8 mouse cellular contexts compared by ENCODE assay signal in the genomic region with DNA sequence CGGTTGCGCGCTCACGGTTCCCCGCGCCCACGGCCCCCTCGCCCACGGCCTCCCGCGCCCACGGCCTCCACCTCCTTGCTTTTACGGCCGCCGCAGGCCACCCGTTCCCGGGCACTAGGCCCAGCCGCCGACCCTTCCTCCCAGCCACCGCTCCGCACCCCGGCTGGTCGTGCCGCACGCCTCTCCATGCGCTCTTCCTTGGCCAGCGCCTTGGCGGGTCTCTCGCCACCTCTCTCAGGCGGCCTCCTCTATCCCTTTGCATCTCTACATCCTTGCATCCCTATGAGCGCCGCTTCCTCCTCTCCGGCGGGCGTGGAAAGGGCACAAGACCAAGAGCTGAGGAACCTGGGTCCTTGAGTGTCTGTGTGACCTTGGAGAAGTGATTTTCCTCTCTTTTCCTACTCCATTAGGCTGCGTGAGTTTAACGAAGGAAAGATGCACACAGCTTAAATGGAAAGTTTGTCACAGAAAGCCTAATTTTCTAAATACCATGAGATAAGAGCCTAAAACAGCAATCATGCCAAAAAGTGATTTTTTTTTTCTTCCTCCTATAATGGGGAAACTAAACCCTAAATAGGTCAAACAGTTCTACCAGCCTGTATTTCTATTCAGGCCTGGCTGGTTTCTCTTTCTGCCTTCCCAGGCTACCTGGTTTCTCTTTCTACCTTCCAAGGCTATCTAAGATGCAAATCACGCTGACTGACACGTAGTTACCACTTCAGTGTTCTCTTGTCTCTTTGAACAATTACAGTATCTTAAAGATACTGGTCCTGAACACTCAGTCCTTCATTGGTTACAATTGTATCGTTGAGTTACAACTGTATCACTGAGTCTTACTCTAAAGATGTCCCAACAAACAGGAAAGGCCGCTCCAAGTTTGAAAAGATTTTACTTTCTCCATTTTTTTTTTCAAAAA. TPM values are rescaled to one million over a fixed set of nuclear protein-coding genes. Genes with fewer than 3 reads are reported as not detected.
A peak's percentile ranks its signal among the peaks of the same experiment; 100 is the strongest.
DNase-seq lines count a peak whose midpoint lies in the region; ATAC-seq lines count a peak whose summit lies in the region.

No protein-coding gene starts in this region.

- H3K9me3 ChIP-seq in embryonic facial prominence, embryonic 13.5 days: no peaks in the 10 kb centered on the region
- H3K9me3 ChIP-seq in hindbrain, embryonic 12.5 days (replicated peaks): no peaks in the 10 kb centered on the region
- H3K9me3 ChIP-seq in midbrain, embryonic 11.5 days (ENCODE audit: control insufficient read depth, low read length): no peaks in the 10 kb centered on the region

- 0 out of 2 replicates have a peak overlapping the region, but pooled peaks have one; percentile 16 for H3K27ac ChIP-seq in embryonic facial prominence, embryonic 13.5 days
- peak overlapping the region; percentile 79 for H3K27ac ChIP-seq in hindbrain, embryonic 12.5 days
- H3K27ac ChIP-seq in midbrain, embryonic 11.5 days (ENCODE audit: low read depth, low read length): no peak overlapping the region; the same call in 1 of the 2 replicates

- no peaks in the 10 kb centered on the region for H3K36me3 ChIP-seq in embryonic facial prominence, embryonic 13.5 days
- no peaks in the 10 kb centered on the region for H3K36me3 ChIP-seq in hindbrain, embryonic 12.5 days
- no peaks in the 10 kb centered on the region for H3K36me3 ChIP-seq in midbrain, embryonic 11.5 days (ENCODE audit: control insufficient read depth, insufficient read depth, low read length)

- peaks cover 8% of the 10 kb centered on the region for H3K4me1 ChIP-seq in embryonic facial prominence, embryonic 13.5 days
- 0 out of 2 replicates have a peak, but pooled peaks cover 4% of the 10 kb centered on the region for H3K4me1 ChIP-seq in hindbrain, embryonic 12.5 days
- H3K4me1 ChIP-seq in midbrain, embryonic 11.5 days (ENCODE audit: control insufficient read depth, insufficient read depth, low read length): peaks cover 2% of the 10 kb centered on the region; the same call in 1 of the 2 replicates

- peak overlapping the region; percentile 85 for H3K4me3 ChIP-seq in embryonic facial prominence, embryonic 13.5 days
- peak overlapping the region; percentile 68 for H3K4me3 ChIP-seq in hindbrain, embryonic 12.5 days
- H3K4me3 ChIP-seq in midbrain, embryonic 11.5 days (ENCODE audit: low read depth, low read length): peak overlapping the region; percentile 92

- no peaks in the 10 kb centered on the region for H3K27me3 ChIP-seq in embryonic facial prominence, embryonic 13.5 days
- H3K27me3 ChIP-seq in hindbrain, embryonic 12.5 days: no peaks in the 10 kb centered on the region
- H3K27me3 ChIP-seq in midbrain, embryonic 11.5 days (ENCODE audit: control insufficient read depth, insufficient read depth, low read length): no peaks in the 10 kb centered on the region; the same call in 1 of the 2 replicates

- DNase-seq in embryo, embryonic 10 days (ENCODE audit: low spot score): peak; percentile 73
- DNase-seq in embryo, embryonic 11 days: no peak
- peak; percentile 63 for DNase-seq in Muller cell, postnatal 12 days (ENCODE audit: inconsistent ontology term)
- DNase-seq in left cerebral cortex, adult 8-10 months (ENCODE audit: low spot score in 2 of 2): peak; percentile 30 to 47
- DNase-seq in midbrain, embryonic 11.5 days (ENCODE audit: low spot score, missing footprints): peak; percentile 94
- peak; percentile 21 for DNase-seq in telencephalon, adult 2 months (ENCODE audit: low read depth, low spot score)

- peak overlapping the region; percentile 89 for H3K4me2 ChIP-seq in embryonic facial prominence, embryonic 13.5 days
- H3K4me2 ChIP-seq in hindbrain, embryonic 12.5 days (replicated peaks): peak overlapping the region; percentile 90
- peak overlapping the region; percentile 92 for H3K4me2 ChIP-seq in midbrain, embryonic 11.5 days

- H3K9ac ChIP-seq in embryonic facial prominence, embryonic 13.5 days: peak overlapping the region; percentile 83
- H3K9ac ChIP-seq in hindbrain, embryonic 12.5 days: peak overlapping the region; percentile 68
- peak overlapping the region; percentile 85 for H3K9ac ChIP-seq in midbrain, embryonic 11.5 days (ENCODE audit: low read length)

- WGBS in embryonic facial prominence, embryonic 13.5 days: 10% methylated on average over 30 of the region's 41 CpGs
- 8% methylated on average over 37 of the region's 41 CpGs for WGBS in hindbrain, embryonic 12.5 days
- WGBS in midbrain, embryonic 11.5 days: 8% methylated on average over 34 of the region's 41 CpGs

- peak; percentile 33 for ATAC-seq in embryonic facial prominence, embryonic 13.5 days (ENCODE audit: insufficient number of reproducible peaks, insufficient read depth, low FRiP score, low TSS enrichment, low read depth)
- peak; percentile 58 for ATAC-seq in hindbrain, embryonic 12.5 days (ENCODE audit: low FRiP score)
- peak; percentile 77 for ATAC-seq in midbrain, embryonic 11.5 days (ENCODE audit: low FRiP score)

RNA-seq across cellular contexts. Expression of gene Srpk2, which starts 8.0 kb away (rescaled TPM):
- polyA plus RNA-seq in embryonic facial prominence, embryonic 13.5 days (2015; fragmentation: Nextera tagmentation; extraction: Ambion mirVana): 64.8 and 67.0 TPM in 2 replicates
- polyA plus RNA-seq in hindbrain, embryonic 12.5 days (2016; fragmentation: Nextera tagmentation; extraction: Ambion mirVana): 71.8 and 73.4 TPM in 2 replicates
- 100 to 1,000 TPM; 175 to 211 (median 194) TPM for total RNA-seq in left cerebral cortex, adult 8-10 months (2022)
- polyA plus RNA-seq in midbrain, embryonic 11.5 days (2014; fragmentation: Nextera tagmentation; extraction: Ambion mirVana): 59.5 and 62.1 TPM in 2 replicates
